Mouse (Mus musculus) T-helper 17 cell (primary cell): ENCODE data around the gene Gm6614.
"Not testable (repeated sequence)": the region's sequence is repeated elsewhere in the genome, so short reads cannot be mapped to it uniquely, and the experiment has no call there.

Experiments used
- in situ Hi-C, 2 experiments: fragments of 300-600 bp; cut with MboI, MseI; formaldehyde crosslinking; loops; 1 replicate in 1 of 2; 2 replicates in 1 of 2; pipeline ENCODE4 v1.15.1; 2025; ENCODE audit warnings: high pct_unique_total_duplicates in 2 of 2

The Gm6614 gene

DNA sequence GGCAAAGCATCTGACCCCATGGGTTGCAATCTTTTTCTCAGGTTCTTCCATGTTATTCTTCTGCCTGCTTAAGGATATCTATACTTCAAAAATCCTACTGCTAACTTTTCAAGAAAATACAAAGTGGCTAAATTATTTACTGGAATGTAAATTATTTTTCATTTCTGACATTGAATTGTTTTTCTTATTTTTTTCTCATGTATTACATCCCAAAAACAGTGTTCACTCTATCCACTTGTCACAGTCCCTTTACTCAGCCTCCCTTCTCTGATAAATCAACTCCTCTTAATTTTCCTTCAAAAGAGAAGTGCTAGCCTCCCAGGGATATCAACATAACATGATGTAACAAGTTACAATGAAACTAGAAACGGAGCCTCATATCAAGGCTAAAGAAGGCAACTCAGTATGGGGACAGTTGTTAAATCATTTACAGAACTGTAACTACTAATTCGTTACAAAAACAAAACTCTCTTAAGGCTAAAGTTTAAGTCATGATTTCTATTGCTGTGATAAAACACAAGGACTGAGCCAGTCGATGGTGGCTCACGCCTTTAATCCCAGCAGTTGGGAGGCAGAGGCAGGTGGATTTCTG is at the start of gene Gm6614:
Gm6614 (minus strand) TSS at position 51 of the 592 bp plus-strand sequence.
- in situ Hi-C loops = loop anchor here in 1 of 2 experiments (25.0 kb wide), 1 partner anchor 1249 kb away; no protein-coding TSS in a partner anchor

DNA sequence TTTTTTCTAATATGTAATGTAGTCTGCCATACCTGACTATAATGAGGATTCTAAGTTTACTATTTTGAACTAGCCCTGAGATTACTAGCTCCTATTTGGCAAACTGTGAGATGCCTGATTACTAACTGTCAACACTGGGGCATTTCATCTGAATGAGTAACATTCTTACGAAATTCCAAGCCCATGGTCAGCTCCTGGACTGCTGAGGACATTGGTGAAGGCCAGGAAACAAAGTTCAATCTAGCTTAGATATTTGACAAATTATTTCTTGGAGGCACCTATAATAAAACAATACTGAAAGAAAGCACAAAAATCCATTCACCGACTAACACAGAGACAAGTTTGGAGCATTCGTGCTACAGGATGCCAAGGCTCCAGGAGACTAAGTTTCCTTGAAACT is 47.1 kb upstream of the Gm6614 start:
- in situ Hi-C loops = not testable (repeated sequence)

DNA sequence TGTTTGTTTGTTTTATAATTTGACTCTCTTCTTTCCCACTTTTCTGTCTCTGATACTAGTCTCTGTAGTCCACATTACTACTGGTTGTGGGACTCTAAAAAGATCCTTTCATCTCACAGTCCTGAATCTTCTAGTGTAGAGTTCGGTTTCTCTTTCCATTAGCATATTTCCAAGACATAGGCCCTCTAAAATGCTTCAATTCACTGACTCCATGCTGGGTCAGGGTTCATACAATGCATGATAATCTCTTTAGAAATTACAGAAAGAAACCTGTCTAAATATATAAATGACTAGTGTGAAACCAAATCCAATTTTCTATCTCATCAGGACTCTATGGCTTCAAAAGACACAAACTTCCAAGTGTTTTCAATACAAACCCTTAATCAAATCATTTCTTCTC is 36.5 kb upstream of the Gm6614 start:
- in situ Hi-C loops = loop anchor here in 1 of 2 experiments (10.0 kb wide), 1 partner anchor 1143 kb away; no protein-coding TSS in a partner anchor

DNA sequence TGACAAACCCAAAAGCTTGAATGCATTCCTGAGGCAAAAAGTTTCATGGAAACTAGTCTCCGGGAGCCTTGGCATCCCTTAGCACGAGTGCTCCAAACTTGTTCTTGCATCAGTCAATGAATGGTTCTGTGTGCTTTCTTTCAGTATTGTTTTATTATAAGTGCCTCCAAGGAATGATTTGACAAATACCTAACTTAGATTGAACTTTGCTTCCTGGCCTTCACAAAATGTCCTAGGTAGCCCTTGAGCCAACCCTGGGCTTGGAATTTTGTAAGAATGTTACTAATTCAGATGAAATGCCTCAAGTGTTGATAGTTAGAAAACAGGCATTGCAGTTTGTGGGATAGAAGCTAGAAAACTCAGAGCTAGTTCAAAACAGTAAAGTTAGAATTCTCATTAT is 34.5 kb upstream of the Gm6614 start:
- in situ Hi-C loops = loop anchor here in 1 of 2 experiments (10.0 kb wide), 1 partner anchor 1141 kb away; no protein-coding TSS in a partner anchor

DNA sequence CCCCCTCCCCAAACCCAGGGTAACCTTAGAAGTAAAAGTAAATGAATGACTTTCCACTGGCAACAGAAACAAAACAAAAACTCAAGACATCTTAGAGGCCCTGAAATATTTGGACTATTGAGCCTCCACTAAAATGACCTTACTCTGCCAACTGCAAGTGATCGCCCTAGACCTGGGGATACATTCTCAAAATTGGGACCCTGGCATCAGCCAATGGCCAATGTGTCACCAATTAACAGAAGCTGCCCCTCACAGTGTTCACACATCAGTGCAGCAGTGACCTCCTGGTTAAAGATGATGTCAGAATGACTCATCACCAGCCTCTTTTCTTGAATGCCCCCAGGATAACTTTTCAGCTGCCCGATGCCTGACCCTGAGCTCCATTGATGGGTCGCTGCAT is 30.7 kb upstream of the Gm6614 start:
- in situ Hi-C loops = loop anchor here in 1 of 2 experiments (10.0 kb wide), 1 partner anchor 1137 kb away; no protein-coding TSS in a partner anchor

DNA sequence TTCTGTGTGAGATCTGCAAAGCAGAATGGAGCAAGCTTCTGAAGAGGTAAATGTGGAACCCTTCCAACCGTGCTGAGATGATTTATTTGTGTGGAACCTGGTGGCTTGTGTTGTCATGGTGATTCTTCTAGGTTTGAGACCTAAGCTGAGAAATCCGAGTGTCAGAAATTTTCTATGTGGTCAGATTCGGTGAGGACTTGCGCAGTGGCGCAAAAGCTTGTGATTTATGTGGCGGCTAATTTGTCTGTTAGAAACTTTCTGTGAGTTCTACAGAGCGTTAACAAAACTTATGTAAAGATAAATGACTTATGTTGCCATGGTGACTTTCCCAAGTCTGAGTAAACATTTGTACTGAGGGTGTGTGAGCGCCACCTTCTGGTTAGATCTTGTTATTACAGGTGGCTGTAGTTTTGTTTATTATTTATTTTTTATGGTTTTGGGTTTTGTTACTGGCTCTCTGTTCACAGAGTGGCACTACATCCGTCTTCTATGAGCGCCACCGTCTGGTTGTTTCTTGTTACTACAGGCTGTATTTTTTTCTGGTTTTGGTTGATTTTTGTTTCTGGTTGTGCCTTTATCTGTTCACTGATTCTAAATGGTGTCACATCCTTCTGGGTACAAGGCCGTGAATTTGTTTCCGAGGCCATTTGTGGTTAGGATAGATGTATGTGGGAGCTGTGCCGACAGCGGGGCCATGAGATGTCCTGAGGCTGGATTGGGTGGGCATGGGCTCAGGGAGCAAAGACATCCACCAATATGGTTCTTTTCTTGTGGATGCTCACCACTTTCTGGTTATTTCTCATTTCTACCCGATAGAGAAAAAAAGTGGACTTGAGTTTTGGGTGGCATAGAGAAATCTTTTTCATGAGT is 29.3 kb upstream of the Gm6614 start:
- in situ Hi-C loops = loop anchor here in 1 of 2 experiments (10.0 kb wide), 1 partner anchor 1136 kb away; no protein-coding TSS in a partner anchor

DNA sequence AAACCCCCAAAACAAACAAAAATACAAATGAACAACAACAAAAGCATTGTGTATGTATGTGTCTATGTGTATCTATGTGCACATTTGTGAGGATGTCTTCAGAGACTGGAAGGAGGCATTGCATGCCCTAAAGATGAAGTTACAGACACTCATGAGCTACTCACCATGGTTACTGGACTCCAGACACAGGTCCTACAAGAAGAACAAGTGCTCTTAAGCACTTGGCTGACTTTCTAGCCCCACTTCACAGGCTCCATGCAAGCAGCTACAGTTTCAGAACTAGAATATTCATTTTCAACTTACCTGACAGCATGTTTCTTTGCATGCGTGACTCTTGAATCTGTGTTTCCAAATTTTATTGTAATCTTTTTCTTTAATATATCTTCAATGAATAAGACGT is 24.6 kb upstream of the Gm6614 start:
- in situ Hi-C loops = no loop called here

DNA sequence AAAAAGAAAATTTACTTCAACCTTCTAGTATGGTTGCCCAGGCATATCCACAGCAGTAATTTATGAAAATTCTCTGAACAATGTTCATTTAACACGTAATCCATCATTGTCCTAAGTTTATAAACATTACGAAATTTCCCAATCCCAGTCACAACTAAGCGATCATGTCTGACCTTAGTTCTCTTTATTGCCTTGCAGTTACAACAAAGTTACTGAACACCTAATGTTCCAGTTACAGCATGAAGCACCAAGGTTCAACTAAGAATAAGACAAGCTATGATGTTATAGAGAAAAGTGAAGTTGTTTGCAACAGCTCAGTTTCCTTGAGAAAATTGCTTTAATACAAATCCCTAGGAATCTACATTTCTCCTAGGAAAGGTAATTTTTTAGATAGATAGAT is 10.5 kb upstream of the Gm6614 start:
- in situ Hi-C loops = loop anchor here in 1 of 2 experiments (25.0 kb wide), 1 partner anchor 1259 kb away; no protein-coding TSS in a partner anchor

DNA sequence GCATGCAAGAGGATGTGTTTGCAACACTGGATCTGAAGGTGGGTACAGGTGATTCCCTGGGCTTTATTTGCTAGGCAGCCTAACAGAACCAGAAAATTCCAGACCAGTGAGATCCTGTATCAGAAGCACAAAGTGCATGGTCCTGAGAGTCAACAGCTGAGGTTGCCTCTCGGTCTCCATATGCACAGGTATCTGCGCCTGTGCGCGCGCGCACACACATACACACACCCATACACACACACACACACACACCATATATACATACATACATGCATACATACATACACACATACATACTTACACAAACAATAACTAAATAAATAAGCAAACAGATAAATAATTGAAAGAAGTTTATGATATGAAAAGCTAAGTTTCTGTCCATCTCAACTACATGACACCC is 24.4 kb downstream of the Gm6614 start:
- in situ Hi-C loops = no loop called here

DNA sequence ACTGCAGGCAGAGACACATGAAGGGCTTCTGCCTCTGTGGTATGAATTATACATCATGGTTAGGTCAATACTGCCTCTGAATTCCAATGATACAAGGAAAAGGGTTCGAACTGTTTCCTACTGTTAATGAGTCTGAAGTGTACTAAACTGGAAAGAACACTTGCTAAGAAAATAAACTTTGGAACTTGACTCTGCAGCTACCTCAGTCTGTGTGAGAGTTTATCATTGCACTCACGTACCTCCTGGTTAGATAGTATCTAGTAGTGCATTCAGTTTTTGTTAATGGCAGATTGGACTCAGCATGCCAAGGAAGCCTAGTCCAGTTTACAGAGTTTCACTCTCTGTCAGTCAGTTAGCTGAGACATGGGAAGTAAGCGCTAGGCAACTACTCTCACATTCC is 26.6 kb downstream of the Gm6614 start:
- in situ Hi-C loops = no loop called here

DNA sequence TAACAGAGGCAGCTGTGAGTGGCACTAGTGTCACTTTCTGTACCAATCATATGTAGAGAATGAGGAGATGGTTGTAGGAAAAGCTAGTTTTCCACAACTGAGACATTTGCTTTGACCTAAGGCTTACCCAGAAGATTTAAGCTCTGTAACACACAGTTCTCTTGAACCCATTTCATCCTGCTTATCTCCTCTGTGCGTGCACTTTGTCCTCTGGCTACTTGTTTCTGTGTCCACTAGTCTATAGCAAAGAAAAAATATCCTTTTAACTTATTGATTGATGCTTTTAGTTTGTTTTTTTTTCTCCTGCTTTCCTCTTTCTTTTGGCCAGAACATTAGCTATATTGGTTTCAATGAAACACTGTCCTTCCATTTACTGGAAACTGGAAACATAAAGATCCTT is 48.8 kb downstream of the Gm6614 start:
- in situ Hi-C loops = no loop called here

DNA sequence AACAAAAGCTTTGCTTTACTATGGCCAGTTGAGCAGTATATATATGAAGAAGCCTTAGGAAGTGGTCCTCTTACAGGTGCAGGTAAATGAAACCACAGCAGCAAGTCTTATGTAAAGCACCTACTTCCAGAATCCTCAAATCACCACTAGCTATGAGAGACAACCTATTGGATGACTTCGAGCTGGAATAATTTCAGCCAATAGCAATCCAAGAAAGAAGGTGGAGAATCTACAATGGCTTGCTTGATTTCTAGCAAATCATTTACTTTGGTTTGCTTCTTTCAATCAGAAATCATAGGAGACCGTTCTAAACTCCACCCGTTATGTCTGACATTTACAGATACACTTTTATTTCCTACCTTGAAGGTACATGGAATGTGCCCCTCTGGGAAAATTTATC is 49.4 kb downstream of the Gm6614 start:
- in situ Hi-C loops = no loop called here

DNA sequence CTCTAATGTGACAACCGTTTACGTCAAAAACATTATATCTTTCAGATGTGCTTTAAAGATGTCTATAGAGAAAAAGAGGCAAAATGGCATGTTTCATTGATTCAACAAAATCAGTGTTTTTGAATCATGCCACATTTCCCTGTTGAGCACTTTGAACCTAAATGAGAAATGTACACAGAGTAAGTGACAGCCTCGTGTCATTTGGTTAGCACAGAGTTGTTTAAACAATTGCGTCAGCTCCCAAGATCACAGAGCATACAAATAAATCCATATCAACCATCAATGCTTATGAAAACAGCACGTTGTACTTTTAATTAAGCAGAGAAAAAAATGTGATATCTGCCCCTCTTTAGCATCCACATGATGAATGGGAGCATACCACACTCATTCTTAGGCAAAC is 50.7 kb downstream of the Gm6614 start:
- in situ Hi-C loops = no loop called here

DNA sequence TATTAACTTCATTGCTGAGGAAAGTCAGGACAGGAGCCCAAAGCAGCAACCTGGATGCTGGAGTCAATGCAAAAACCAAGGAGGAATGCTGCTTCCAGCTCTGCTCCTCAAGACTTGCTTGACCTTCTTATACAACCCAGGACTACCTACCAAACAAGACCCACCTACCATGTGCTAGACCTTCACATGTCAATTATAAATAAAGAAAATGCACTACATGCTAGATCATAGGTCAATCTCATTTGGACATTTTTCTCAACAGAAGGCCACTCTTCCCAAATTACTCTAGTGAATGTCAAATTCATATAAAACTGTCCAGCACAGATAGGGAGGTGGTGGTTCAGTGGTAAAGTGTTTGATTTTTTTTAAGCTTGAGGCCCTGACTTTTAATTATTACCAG is 64.4 kb downstream of the Gm6614 start, which contains the start of gene Slco1a1:
Slco1a1 (minus strand) TSS at position 101 of the 400 bp plus-strand sequence.
- in situ Hi-C loops = no loop called here

DNA sequence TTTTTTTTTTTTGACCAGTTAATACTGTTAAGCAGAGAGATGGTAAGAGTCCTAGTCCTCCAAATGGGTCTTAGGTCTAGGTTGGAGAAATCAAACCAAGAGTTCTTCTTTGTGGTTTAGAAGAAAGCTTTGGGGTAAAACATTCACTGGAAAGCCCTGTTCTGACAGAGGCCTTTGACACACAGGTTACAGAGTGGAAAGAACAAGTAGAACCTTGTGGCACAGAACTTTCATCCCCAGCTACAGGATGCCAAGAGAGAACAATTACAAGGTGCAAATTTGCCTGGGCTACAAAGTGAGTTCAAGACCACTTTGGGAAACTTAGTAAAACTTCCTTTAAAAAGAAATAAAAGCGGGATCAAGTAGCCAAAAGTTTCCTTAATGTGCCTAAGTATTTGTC is 70.8 kb downstream of the Gm6614 start:
- in situ Hi-C loops = no loop called here
